Mouse (Mus musculus) intestine, embryonic 14.5 days (tissue): ENCODE measurements around the gene Selenof. TPM values are rescaled to one million over a fixed set of nuclear protein-coding genes. Genes with fewer than 3 reads are reported as not detected.

Source experiments
- ATAC-seq: fragments of 200-750 bp; cut with Nextera tagmentation; replicated peaks from 2 replicates; pipeline ENCODE4 v1.8.0; 2017; ENCODE audit warnings: low read depth, moderate number of reproducible peaks, moderate TSS enrichment, moderate library complexity; ENCODE audit not compliant: low FRiP score, low TSS enrichment
- DNase-seq: peaks from one replicate; pipeline ENCODE4 v3.0.0-alpha.2; 2018; ENCODE audit warnings: low spot score
- H3K27ac ChIP-seq: fragments of 300-500 bp; sonication (generic); 2 replicates; pipeline ENCODE4 v1.5.1; 2014; ENCODE audit warnings: low read depth, mild to moderate bottlenecking, control low read depth
- H3K27me3 ChIP-seq: fragments of 300-500 bp; sonication (generic); replicated peaks from 2 replicates; pipeline ENCODE4 v1.6.1; 2014; ENCODE audit warnings: low read length, control low read depth; ENCODE audit not compliant: control insufficient read depth, insufficient read depth
- H3K36me3 ChIP-seq: fragments of 300-500 bp; sonication (generic); 2 replicates; pipeline ENCODE4 v1.6.1; 2014; ENCODE audit warnings: low read length, control low read depth; ENCODE audit not compliant: control insufficient read depth, insufficient read depth
- H3K4me1 ChIP-seq: fragments of 300-500 bp; sonication (generic); replicated peaks from 2 replicates; pipeline ENCODE4 v1.6.1; 2014; ENCODE audit warnings: low read length, control low read depth, mixed read lengths; ENCODE audit not compliant: control insufficient read depth, insufficient read depth
- H3K4me2 ChIP-seq: fragments of 300-500 bp; sonication (generic); 2 replicates; pipeline ENCODE4 v1.6.1; 2014; ENCODE audit warnings: low read length
- H3K4me3 ChIP-seq: fragments of 300-500 bp; sonication (generic); 2 replicates; pipeline ENCODE4 v1.5.1; 2014; ENCODE audit warnings: low read depth, low read length, control low read depth, mixed read lengths
- H3K9ac ChIP-seq: fragments of 300-500 bp; sonication (generic); 2 replicates; pipeline ENCODE4 v1.6.1; 2014; ENCODE audit warnings: mild to moderate bottlenecking, low read length
- H3K9me3 ChIP-seq: fragments of 300-500 bp; sonication (generic); 2 replicates; pipeline ENCODE4 v1.6.1; 2016; ENCODE audit warnings: low read length, control low read depth; ENCODE audit not compliant: control insufficient read depth
- WGBS: fragments of 180-500 bp; shearing (Covaris S2); extraction: QIAGEN DNeasy Blood & Tissue Kit; methylation state at CpG from one replicate; pipeline ENCODE4 v1.1.7; 2014; 5-methylcytosine and 5-hydroxymethylcytosine counted together
- polyA plus RNA-seq: library from polyadenylated mRNA; unstranded; fragments of >200 nt; fragmentation: Nextera tagmentation; extraction: Ambion mirVana; gene quantifications from 2 replicates; pipeline ENCODE4 v1.2.1, GENCODE M21; 2014

Gene Selenof
- polyA plus RNA-seq, 1 experiment from 2014 or later, result 458 TPM

- Histone ChIP-seq H3K4me2 (no peak overlapping the region), H3K27ac (no peak overlapping the region), H3K9ac (no peak overlapping the region), H3K4me1 (peaks cover 36% of the 10 kb centered on the region), H3K9me3 (no peaks in the 10 kb centered on the region), H3K27me3 (no peaks in the 10 kb centered on the region), H3K36me3 (no peaks in the 10 kb centered on the region), H3K4me3 (no peak overlapping the region)
- 77% methylated on average over 7 of the region's 7 CpGs for WGBS
- DNase-seq (peak; percentile 36), ATAC-seq (no peak)
Observed at GRCm38 (mm10) chr3:144555144-144555543, 15.0 kb upstream of the Selenof start.

- ATAC-seq (no peak), DNase-seq (peak; percentile 60)
- no peaks in the 10 kb centered on the region for H3K27me3 ChIP-seq
- H3K4me2 ChIP-seq, result peak overlapping the region; percentile 16
- 17% methylated on average over 16 of the region's 16 CpGs for WGBS
- H3K36me3 ChIP-seq, result no peaks in the 10 kb centered on the region
- no peaks in the 10 kb centered on the region for H3K9me3 ChIP-seq
- no peak overlapping the region for H3K9ac ChIP-seq
- H3K27ac ChIP-seq, result no peak overlapping the region
- peaks cover 33% of the 10 kb centered on the region for H3K4me1 ChIP-seq
- no peak overlapping the region for H3K4me3 ChIP-seq
Observed at GRCm38 (mm10) chr3:144556625-144557324, 13.3 kb upstream of the Selenof start.

GRCm38 (mm10) chr3:144558274-144558673 is 11.8 kb upstream of the Selenof start:
- Histone ChIP-seq H3K9me3 (no peaks in the 10 kb centered on the region), H3K4me3 (no peak overlapping the region), H3K27me3 (no peaks in the 10 kb centered on the region), H3K4me2 (no peak overlapping the region), H3K27ac (no peak overlapping the region), H3K9ac (no peak overlapping the region), H3K4me1 (peaks cover 30% of the 10 kb centered on the region), H3K36me3 (no peaks in the 10 kb centered on the region)
- ATAC-seq, result no peak
- peak; percentile 49 for DNase-seq
- 37% methylated on average over 5 of the region's 5 CpGs for WGBS

GRCm38 (mm10) chr3:144561511-144562250 is 8.4 kb upstream of the Selenof start:
- H3K9me3 ChIP-seq, result no peaks in the 10 kb centered on the region
- peak; percentile 44 for DNase-seq
- 72% methylated on average over 22 of the region's 22 CpGs for WGBS
- H3K36me3 ChIP-seq, result no peaks in the 10 kb centered on the region
- no peak overlapping the region for H3K27ac ChIP-seq
- H3K4me3 ChIP-seq, result no peak overlapping the region
- H3K4me1 ChIP-seq, result peaks cover 40% of the 10 kb centered on the region
- H3K9ac ChIP-seq, result no peak overlapping the region
- no peak for ATAC-seq
- no peaks in the 10 kb centered on the region for H3K27me3 ChIP-seq
- H3K4me2 ChIP-seq, result no peak overlapping the region

GRCm38 (mm10) chr3:144563916-144564315 is 6.2 kb upstream of the Selenof start:
- Histone ChIP-seq H3K4me3 (no peak overlapping the region), H3K4me2 (no peak overlapping the region), H3K27me3 (no peaks in the 10 kb centered on the region), H3K9me3 (no peaks in the 10 kb centered on the region), H3K36me3 (no peaks in the 10 kb centered on the region), H3K27ac (no peak overlapping the region), H3K9ac (no peak overlapping the region), H3K4me1 (peaks cover 20% of the 10 kb centered on the region)
- DNase-seq (peak; percentile 28), ATAC-seq (no peak)
- 84% methylated on average over 7 of the region's 7 CpGs for WGBS

- no peak for ATAC-seq
- Histone ChIP-seq H3K9me3 (no peaks in the 10 kb centered on the region), H3K4me1 (peaks cover 19% of the 10 kb centered on the region), H3K27ac (no peak overlapping the region), H3K9ac (no peak overlapping the region), H3K4me2 (no peak overlapping the region), H3K27me3 (no peaks in the 10 kb centered on the region), H3K36me3 (no peaks in the 10 kb centered on the region), H3K4me3 (no peak overlapping the region)
- no peak for DNase-seq
- 70% methylated on average over 7 of the region's 7 CpGs for WGBS
Observed at GRCm38 (mm10) chr3:144565212-144565611, 4.9 kb upstream of the Selenof start.

GRCm38 (mm10) chr3:144568861-144569361 is 1.2 kb upstream of the Selenof start:
- no peak overlapping the region for H3K27ac ChIP-seq
- no peaks in the 10 kb centered on the region for H3K27me3 ChIP-seq
- peaks cover 26% of the 10 kb centered on the region for H3K4me1 ChIP-seq
- peaks cover 11% of the 10 kb centered on the region for H3K36me3 ChIP-seq
- H3K9me3 ChIP-seq, result no peaks in the 10 kb centered on the region
- peak overlapping the region; percentile 90 for H3K4me2 ChIP-seq
- ATAC-seq (no peak), DNase-seq (peak; percentile 64)
- under 1% methylated on average over 21 of the region's 21 CpGs for WGBS
- H3K4me3 ChIP-seq, result peak overlapping the region; percentile 94
- peak overlapping the region; percentile 82 for H3K9ac ChIP-seq

GRCm38 (mm10) chr3:144569401-144569971 is 618 bp upstream of the Selenof start:
- Histone ChIP-seq H3K27ac (peak overlapping the region; percentile 80), H3K4me3 (peak overlapping the region; percentile 94), H3K9me3 (no peaks in the 10 kb centered on the region), H3K4me2 (peak overlapping the region; percentile 90), H3K36me3 (peaks cover 17% of the 10 kb centered on the region), H3K9ac (peak overlapping the region; percentile 82), H3K4me1 (peaks cover 20% of the 10 kb centered on the region), H3K27me3 (no peaks in the 10 kb centered on the region)
- DNase-seq (peak; percentile 72), ATAC-seq (peak; percentile 17)
- WGBS, result under 1% methylated on average over 47 of the region's 47 CpGs
